ENCODE assay signal across 15 mouse cellular contexts in genomic region chr7:107504761-107505712, GRCm38 (mm10).
DNase-seq lines count a peak whose midpoint lies in the region; ATAC-seq and TF ChIP-seq lines count a peak whose summit lies in the region.
"Had no signal": no experiment of that assay in that cellular context is flagged by ENCODE, and none has a peak within 500 bp of the region (broad histone marks: within the 10 kb centered on the region; RNA-seq: fewer than 3 reads in every experiment).

No protein-coding gene starts in this region.

- H3K36me3 ChIP-seq in forebrain, embryonic 13.5 days (ENCODE audit: poor library complexity, severe bottlenecking): no peaks in the 10 kb centered on the region
- H3K36me3 ChIP-seq in forebrain, embryonic 10.5 days (replicated peaks): no peaks in the 10 kb centered on the region
- H3K36me3 ChIP-seq: heart, embryonic 13.5 days; kidney, embryonic 15.5 days; liver, embryonic 12.5 days; midbrain, embryonic 12.5 days had no signal

- intact Hi-C loops in left cerebral cortex, adult 2 months (cut with DNase I): loop anchor here (5.0 kb wide), 1 partner anchor 133 kb away; the partner anchor contains the start of gene Syt9

- H3K9ac ChIP-seq in forebrain, embryonic 13.5 days: no peak overlapping the region
- H3K9ac ChIP-seq: heart, embryonic 13.5 days; kidney, embryonic 15.5 days; liver, embryonic 12.5 days; midbrain, embryonic 12.5 days had no signal

- H3K27me3 ChIP-seq in forebrain, embryonic 13.5 days: no peaks in the 10 kb centered on the region
- no peaks in the 10 kb centered on the region for H3K27me3 ChIP-seq in forebrain, embryonic 10.5 days (ENCODE audit: poor library complexity, severe bottlenecking)
- H3K27me3 ChIP-seq: heart, embryonic 13.5 days; kidney, embryonic 15.5 days; liver, embryonic 12.5 days; midbrain, embryonic 12.5 days had no signal

- no peak overlapping the region for H3K4me2 ChIP-seq in forebrain, embryonic 13.5 days
- H3K4me2 ChIP-seq: heart, embryonic 13.5 days; kidney, embryonic 15.5 days; liver, embryonic 12.5 days; midbrain, embryonic 12.5 days had no signal

- DNase-seq in forebrain, embryonic 10.5 days (ENCODE audit: extremely low spot score, low spot score): no peak
- DNase-seq in left cerebral cortex, adult 11 months (ENCODE audit: low spot score): peak; percentile 15
- DNase-seq in left cerebral cortex, adult 2 months (ENCODE audit: extremely low spot score in 1 of 2, low spot score in 2 of 2): no peak
- DNase-seq in brain, adult 2 months (ENCODE audit: low read depth, low spot score): peak; percentile 77
- peak; percentile 43 for DNase-seq in layer of hippocampus, adult 9-11 months
- no peak for DNase-seq in embryo, embryonic 10 days (ENCODE audit: low spot score)
- DNase-seq in urinary bladder, adult 18-20 months (ENCODE audit: low spot score in 2 of 2): no peak
- DNase-seq: adrenal gland, postnatal 25 days; gastrocnemius, postnatal 25 days had no signal

- no peak overlapping the region for H3K27ac ChIP-seq in forebrain, embryonic 13.5 days
- no peak overlapping the region for H3K27ac ChIP-seq in forebrain, embryonic 10.5 days
- no peak overlapping the region for H3K27ac ChIP-seq in left cerebral cortex, adult 2 months
- H3K27ac ChIP-seq: heart, embryonic 13.5 days; kidney, embryonic 15.5 days; liver, embryonic 12.5 days; midbrain, embryonic 12.5 days had no signal

- H3K9me3 ChIP-seq in forebrain, embryonic 13.5 days (replicated peaks): no peaks in the 10 kb centered on the region
- H3K9me3 ChIP-seq in forebrain, embryonic 10.5 days: no peaks in the 10 kb centered on the region
- H3K9me3 ChIP-seq: heart, embryonic 13.5 days; kidney, embryonic 15.5 days; liver, embryonic 12.5 days; midbrain, embryonic 12.5 days had no signal

- 0 out of 2 replicates have a peak, but pooled peaks have one; percentile 28 for ATAC-seq in forebrain, embryonic 13.5 days
- ATAC-seq: liver, embryonic 12.5 days; lung, postnatal 0 days had no signal

- WGBS in forebrain, embryonic 13.5 days: 42% methylated on average over 5 of the region's 5 CpGs
- WGBS in forebrain, embryonic 10.5 days: 75% methylated on average over 5 of the region's 5 CpGs

- TF ChIP-seq CTCF in left cerebral cortex, adult 2 months (IDR thresholded peaks at IDR 0.05): no peak

- no peak overlapping the region for H3K4me3 ChIP-seq in forebrain, embryonic 13.5 days
- H3K4me3 ChIP-seq in forebrain, embryonic 10.5 days: no peak overlapping the region
- H3K4me3 ChIP-seq in left cerebral cortex, adult 2 months: no peak overlapping the region
- H3K4me3 ChIP-seq: heart, embryonic 13.5 days; kidney, embryonic 15.5 days; liver, embryonic 12.5 days; midbrain, embryonic 12.5 days had no signal

- peaks cover 11% of the 10 kb centered on the region for H3K4me1 ChIP-seq in forebrain, embryonic 13.5 days
- no peaks in the 10 kb centered on the region; the same call in 1 of the 2 replicates for H3K4me1 ChIP-seq in forebrain, embryonic 10.5 days
- H3K4me1 ChIP-seq: heart, embryonic 13.5 days; kidney, embryonic 15.5 days; liver, embryonic 12.5 days had no signal

Comparison
In these comparisons a context has a peak if more than half of its experiments do, and no peak if none do; other contexts are left out.
1. DNase-seq: peak in left cerebral cortex, adult 11 months (single experiment), brain, adult 2 months (single experiment) and layer of hippocampus, adult 9-11 months (single experiment); none in forebrain, embryonic 10.5 days (single experiment), left cerebral cortex, adult 2 months (0 of 2), embryo, embryonic 10 days (single experiment) and urinary bladder, adult 18-20 months (0 of 2).